Mouse (Mus musculus): ENCODE results near the gene 4930595D18Rik. TPM values are rescaled to one million over a fixed set of nuclear protein-coding genes. Genes with fewer than 3 reads are reported as not detected.
A peak's percentile ranks its signal among the peaks of the same experiment; 100 is the strongest.

The 4930595D18Rik gene
- polyA plus RNA-seq, 1 experiment from 2014 or later: 0.21 TPM

DNA sequence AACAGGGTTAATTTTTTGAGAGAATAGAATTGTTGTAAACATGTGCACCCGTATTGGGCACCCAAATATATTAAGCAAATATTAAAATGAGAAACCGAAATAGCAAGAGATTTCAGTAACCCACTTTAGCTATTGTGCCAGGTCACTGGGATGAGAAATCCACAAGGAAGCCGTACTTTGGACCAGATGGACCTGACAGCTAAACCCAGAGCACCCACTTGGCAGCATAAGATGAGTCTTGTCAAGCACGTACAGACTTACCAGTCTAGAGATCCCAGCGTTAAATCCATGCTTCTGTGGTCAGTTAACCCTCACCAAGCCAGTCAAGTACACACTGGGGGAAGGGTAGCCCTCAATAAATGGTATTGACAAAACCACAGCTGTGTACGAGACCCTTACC is 58.6 kb downstream of the 4930595D18Rik start:
- Histone ChIP-seq H3K9me3 (replicated peaks) (no peaks in the 10 kb centered on the region; the same call in 1 of the 2 replicates), H3K36me3 (ENCODE audit: poor library complexity, severe bottlenecking) (peaks cover 4% of the 10 kb centered on the region; the same call in 1 of the 2 replicates), H3K4me2 (no peak overlapping the region), H3K27me3 (no peaks in the 10 kb centered on the region), H3K27ac (no peak overlapping the region), H3K9ac (no peak overlapping the region), H3K4me1 (peaks cover 5% of the 10 kb centered on the region; the same call in 1 of the 2 replicates), H3K4me3 (no peak overlapping the region)
- no peak for ATAC-seq
- 81% methylated on average over 6 of the region's 6 CpGs for WGBS

DNA sequence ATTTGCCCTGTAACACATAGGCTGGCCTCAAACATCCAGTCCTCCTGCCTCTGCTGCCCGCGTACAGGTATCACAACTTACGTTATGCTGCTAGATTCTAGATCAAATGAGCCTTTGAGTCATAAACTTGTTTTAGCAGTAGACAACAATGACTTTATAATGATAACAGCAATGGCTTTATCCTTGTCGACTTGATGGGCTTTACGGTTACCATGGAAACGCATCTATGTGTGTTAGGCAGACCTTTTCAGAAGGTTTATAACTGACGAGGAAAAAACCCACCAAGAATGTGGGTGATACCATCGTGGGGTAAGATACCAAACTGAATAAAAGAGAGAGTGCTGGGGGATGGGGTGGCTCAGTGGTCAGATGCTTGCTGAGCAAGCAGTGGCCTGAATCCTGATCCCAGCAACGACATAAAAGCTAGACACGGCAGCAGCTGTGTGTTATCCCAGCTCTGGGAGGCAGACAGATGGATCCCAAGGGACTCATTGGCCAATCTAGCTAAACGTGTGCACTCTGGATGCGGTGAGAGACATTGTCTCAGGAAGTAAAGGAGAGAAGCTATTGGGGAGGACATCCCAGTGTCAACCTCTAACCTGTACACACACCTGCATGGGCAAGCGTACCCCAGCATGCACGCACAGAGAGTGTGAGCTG is 59.6 kb downstream of the 4930595D18Rik start:
- no peak overlapping the region for H3K4me2 ChIP-seq
- H3K4me3 ChIP-seq: no peak overlapping the region
- H3K27me3 ChIP-seq: no peaks in the 10 kb centered on the region
- H3K27ac ChIP-seq: peak overlapping the region; percentile 35
- ATAC-seq: no peak
- no peaks in the 10 kb centered on the region; the same call in 1 of the 2 replicates for H3K9me3 ChIP-seq (replicated peaks)
- H3K9ac ChIP-seq: no peak overlapping the region
- WGBS: 70% methylated on average over 14 of the region's 14 CpGs
- peaks cover 5% of the 10 kb centered on the region; the same call in 1 of the 2 replicates for H3K4me1 ChIP-seq
- H3K36me3 ChIP-seq (ENCODE audit: poor library complexity, severe bottlenecking): peaks cover 4% of the 10 kb centered on the region; the same call in 1 of the 2 replicates

DNA sequence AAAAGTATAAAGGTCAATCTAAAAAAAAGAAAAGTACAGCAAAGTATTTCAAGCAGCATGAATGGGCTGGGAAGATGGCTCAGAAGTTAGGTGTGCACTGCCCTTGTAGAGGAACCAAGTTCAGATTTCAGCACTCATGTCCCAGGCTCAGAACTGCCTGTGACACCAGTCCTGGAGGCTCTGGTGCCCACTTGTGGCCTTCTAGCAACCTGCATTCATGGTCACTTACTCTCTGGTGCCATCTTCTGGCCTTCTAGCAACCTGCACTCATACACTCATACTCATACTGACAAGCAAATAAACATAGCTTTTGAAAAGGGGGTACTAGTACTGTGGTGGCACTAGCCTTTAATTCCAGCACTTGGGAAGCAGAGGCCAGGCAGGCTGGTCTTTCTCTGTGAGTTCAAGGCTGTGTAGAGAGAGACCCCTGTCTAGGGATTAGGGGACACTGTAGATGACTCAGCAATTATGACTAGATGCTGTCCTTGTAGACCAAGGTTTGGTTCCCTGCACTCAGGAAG is 61.9 kb downstream of the 4930595D18Rik start:
- no peak overlapping the region for H3K4me3 ChIP-seq
- no peak overlapping the region for H3K9ac ChIP-seq
- no peak overlapping the region for H3K27ac ChIP-seq
- no peak overlapping the region for H3K4me2 ChIP-seq
- H3K36me3 ChIP-seq (ENCODE audit: poor library complexity, severe bottlenecking): peaks cover 20% of the 10 kb centered on the region
- ATAC-seq: no peak
- no peaks in the 10 kb centered on the region; the same call in 1 of the 2 replicates for H3K9me3 ChIP-seq (replicated peaks)
- no peaks in the 10 kb centered on the region for H3K27me3 ChIP-seq
- H3K4me1 ChIP-seq: peaks cover 5% of the 10 kb centered on the region; the same call in 1 of the 2 replicates

GRCm38 (mm10) chr12:111120976-111121645 is 63.2 kb downstream of the 4930595D18Rik start:
- WGBS: 93% methylated on average over 9 of the region's 9 CpGs
- H3K4me3 ChIP-seq: no peak overlapping the region
- H3K9me3 ChIP-seq (replicated peaks): no peaks in the 10 kb centered on the region; the same call in 1 of the 2 replicates
- H3K27ac ChIP-seq: no peak overlapping the region
- H3K9ac ChIP-seq: no peak overlapping the region
- H3K4me2 ChIP-seq: no peak overlapping the region
- no peak for ATAC-seq
- H3K36me3 ChIP-seq (ENCODE audit: poor library complexity, severe bottlenecking): peaks cover 33% of the 10 kb centered on the region
- no peaks in the 10 kb centered on the region for H3K27me3 ChIP-seq
- peaks cover 5% of the 10 kb centered on the region; the same call in 1 of the 2 replicates for H3K4me1 ChIP-seq

DNA sequence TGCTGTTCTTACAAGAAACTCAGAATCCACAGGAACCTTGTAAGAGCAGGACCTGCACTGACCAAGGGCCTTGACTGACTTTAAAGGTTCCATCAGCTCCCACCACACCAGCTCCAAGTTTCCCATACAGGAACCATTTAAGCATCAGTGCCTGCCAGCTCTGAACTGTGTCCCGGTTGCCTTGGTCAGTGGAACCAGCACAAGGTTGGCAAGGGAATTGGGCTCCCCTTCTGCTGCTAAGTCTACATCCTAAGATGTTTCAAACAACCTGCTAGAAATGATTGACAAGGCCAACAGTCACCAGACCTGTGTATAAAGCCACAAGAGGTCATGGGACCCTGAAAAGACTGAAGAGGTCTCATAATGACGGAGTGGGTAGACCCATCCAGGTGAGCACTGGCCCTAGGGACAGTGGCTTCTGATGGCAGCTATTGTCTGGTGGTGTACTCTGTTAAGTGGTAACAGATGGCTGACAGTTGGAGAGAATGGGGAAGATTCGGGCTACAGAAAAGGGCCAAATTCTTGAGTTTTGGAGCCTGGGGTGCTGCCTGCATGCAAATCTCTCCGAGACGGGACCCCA is 64.7 kb downstream of the 4930595D18Rik start:
- no peak for ATAC-seq
- H3K9me3 ChIP-seq (replicated peaks): no peaks in the 10 kb centered on the region; the same call in 1 of the 2 replicates
- H3K9ac ChIP-seq: no peak overlapping the region
- no peak overlapping the region for H3K27ac ChIP-seq
- no peak overlapping the region for H3K4me3 ChIP-seq
- H3K4me2 ChIP-seq: no peak overlapping the region
- H3K4me1 ChIP-seq: peaks cover under 1% of the 10 kb centered on the region; the same call in 1 of the 2 replicates
- no peaks in the 10 kb centered on the region for H3K27me3 ChIP-seq
- 95% methylated on average over 5 of the region's 5 CpGs for WGBS
- H3K36me3 ChIP-seq (ENCODE audit: poor library complexity, severe bottlenecking): peaks cover 44% of the 10 kb centered on the region

DNA sequence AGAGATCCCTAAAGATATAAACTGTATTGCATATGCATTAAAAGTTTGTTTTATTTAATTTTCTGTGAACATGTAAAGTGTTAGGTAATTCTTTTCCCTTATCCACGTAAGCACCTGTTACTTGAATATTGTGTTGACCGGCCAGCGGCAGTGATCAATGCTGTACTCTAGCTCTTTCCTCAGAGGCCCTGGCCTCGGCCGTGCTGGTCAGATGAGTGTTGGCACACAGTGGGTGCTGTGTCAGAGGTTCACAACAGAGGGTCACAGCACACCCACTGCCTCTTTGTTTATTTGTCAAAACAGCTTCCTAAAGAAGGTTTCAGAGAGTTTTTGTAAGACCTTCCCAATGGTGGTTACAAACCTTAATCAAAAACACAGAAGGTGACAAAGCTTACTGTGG is 69.7 kb downstream of the 4930595D18Rik start:
- Histone ChIP-seq H3K4me2 (no peak overlapping the region), H3K27ac (no peak overlapping the region), H3K9me3 (replicated peaks) (no peaks in the 10 kb centered on the region), H3K4me1 (no peaks in the 10 kb centered on the region), H3K9ac (no peak overlapping the region), H3K36me3 (ENCODE audit: poor library complexity, severe bottlenecking) (peaks cover 84% of the 10 kb centered on the region), H3K27me3 (no peaks in the 10 kb centered on the region), H3K4me3 (no peak overlapping the region)
- no peak for ATAC-seq
- 82% methylated on average over 5 of the region's 5 CpGs for WGBS

- H3K9ac ChIP-seq: no peak overlapping the region
- H3K4me1 ChIP-seq: no peaks in the 10 kb centered on the region
- H3K27ac ChIP-seq: no peak overlapping the region
- H3K36me3 ChIP-seq (ENCODE audit: poor library complexity, severe bottlenecking): peaks cover 87% of the 10 kb centered on the region
- WGBS: 94% methylated on average over 8 of the region's 8 CpGs
- no peak for ATAC-seq
- H3K27me3 ChIP-seq: no peaks in the 10 kb centered on the region
- no peak overlapping the region for H3K4me2 ChIP-seq
- H3K4me3 ChIP-seq: no peak overlapping the region
- no peaks in the 10 kb centered on the region for H3K9me3 ChIP-seq (replicated peaks)
Measured at GRCm38 (mm10) chr12:111111176-111111575, 73.1 kb downstream of the 4930595D18Rik start.

Other genes with a start within 250 kb of the 4930595D18Rik start
- 9.1 and 9.4 TPM in 2 replicates for gene Ankrd9, start 205.5 kb downstream of the 4930595D18Rik start, polyA plus RNA-seq (2015; fragmentation: Nextera tagmentation; extraction: Ambion mirVana)
- 8.0 and 8.4 TPM in 2 replicates for gene Rcor1, start 145.1 kb downstream of the 4930595D18Rik start, polyA plus RNA-seq (2015; fragmentation: Nextera tagmentation; extraction: Ambion mirVana)
- gene Traf3, start 18.1 kb downstream of the 4930595D18Rik start, polyA plus RNA-seq (2015; fragmentation: Nextera tagmentation; extraction: Ambion mirVana): 12.8 and 17.2 TPM in 2 replicates
- gene Amn, start 86.6 kb upstream of the 4930595D18Rik start, polyA plus RNA-seq (2015; fragmentation: Nextera tagmentation; extraction: Ambion mirVana): 0.76 and 0.98 TPM in 2 replicates
- gene Cdc42bpb, start 193.2 kb upstream of the 4930595D18Rik start, polyA plus RNA-seq (2015; fragmentation: Nextera tagmentation; extraction: Ambion mirVana): 25.1 and 34.0 TPM in 2 replicates
- 0.35 and 1.0 TPM in 2 replicates for gene Lbhd2, start 222.3 kb upstream of the 4930595D18Rik start, polyA plus RNA-seq (2015; fragmentation: Nextera tagmentation; extraction: Ambion mirVana)
- 1.2 and 2.3 TPM in 2 replicates for gene Exoc3l4, start 232.5 kb upstream of the 4930595D18Rik start, polyA plus RNA-seq (2015; fragmentation: Nextera tagmentation; extraction: Ambion mirVana)

Data from forebrain, embryonic 13.5 days (tissue).